Mouse (Mus musculus) embryo, embryonic 10.5 days (tissue): Measurements from ENCODE around the gene Gm12166.
A peak's percentile ranks its signal among the peaks of the same experiment; 100 is the strongest.

Source experiments
- DNase-seq: peaks from one replicate; pipeline ENCODE4 v3.0.0-alpha.2; 2015; ENCODE audit warnings: low spot score

Gm12166 gene

GRCm38 (mm10) chr11:46052105-46052659 is at the start of gene Gm12166:
TSS of gene Gm12166 (minus strand) at chr11:46052321.
- DNase-seq = peak; percentile 74

- no peak for DNase-seq
Measured at GRCm38 (mm10) chr11:46097062-46097461, 44.9 kb upstream of the Gm12166 start.

- DNase-seq = no peak
Measured at GRCm38 (mm10) chr11:46096265-46096649, 44.1 kb upstream of the Gm12166 start.

GRCm38 (mm10) chr11:46095477-46096264 is 43.5 kb upstream of the Gm12166 start:
- no peak for DNase-seq

- DNase-seq = no peak
Measured at GRCm38 (mm10) chr11:46092121-46092520, 40.0 kb upstream of the Gm12166 start.

- peak; percentile 31 for DNase-seq
Measured at GRCm38 (mm10) chr11:46090951-46091667, 39.0 kb upstream of the Gm12166 start.

DNA sequence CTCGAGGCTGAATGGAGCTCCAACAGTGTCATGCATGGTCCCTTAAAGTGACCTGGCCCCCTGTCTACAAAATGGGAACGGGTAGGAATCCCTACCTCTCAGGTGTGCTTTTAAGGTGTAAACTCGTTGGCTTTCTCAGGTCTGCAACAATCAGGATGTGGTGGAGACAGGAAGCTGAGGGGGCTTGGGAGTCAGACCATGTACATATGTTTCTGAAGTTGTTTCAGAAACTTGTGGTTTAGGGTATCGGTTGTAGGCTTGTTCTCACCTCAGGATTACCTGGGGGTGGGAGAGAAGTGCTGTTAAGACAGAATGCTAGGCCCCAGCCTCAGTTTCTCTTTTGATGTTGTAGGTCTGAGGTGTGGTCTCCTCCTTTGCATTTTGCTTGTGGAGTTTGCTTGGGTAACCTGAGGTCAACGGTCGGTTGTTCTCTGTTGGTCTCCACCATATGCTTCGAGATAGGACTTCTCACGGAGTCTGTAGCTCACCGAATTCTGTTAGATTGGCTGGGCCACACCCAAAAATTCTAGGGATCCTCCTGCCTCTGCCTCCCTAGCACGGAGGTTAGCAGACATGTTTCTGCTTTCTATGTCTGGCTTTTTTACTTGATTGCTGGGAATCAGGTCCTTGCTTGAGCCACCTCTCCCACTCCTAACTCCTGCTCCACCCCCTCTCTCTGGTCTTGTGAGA is 38.1 kb upstream of the Gm12166 start:
- DNase-seq = no peak

DNA sequence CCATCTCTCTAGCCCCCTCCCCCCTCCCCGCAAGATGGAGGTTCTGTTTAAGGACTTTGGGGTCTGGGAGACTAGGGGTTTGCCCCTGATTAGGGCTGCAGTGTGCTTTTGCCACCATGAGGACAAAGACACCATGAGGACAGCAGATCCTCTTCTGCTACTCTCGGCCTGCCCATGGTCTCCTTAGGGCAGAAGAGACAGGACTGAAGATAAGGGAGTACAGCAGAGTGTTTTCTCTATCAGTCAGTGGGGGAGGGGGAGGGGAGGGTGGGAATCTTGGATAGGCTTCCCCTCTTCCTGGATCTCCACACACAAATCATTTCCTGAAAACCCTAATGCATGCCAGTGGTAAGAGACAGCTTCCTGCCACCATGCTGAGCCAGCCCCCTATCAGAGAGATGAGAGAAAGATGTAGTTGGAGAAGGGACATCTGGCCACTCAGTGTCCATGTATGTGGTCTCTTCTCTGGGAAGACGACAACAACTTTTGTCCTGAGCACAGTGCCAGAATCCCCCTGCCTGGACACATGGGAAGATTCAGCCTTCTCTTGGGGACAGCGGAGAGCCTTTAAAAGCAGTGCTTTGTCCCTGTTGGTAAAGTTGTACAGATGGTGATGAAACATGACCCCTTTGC is 37.1 kb upstream of the Gm12166 start:
- peak; percentile 44 for DNase-seq

DNA sequence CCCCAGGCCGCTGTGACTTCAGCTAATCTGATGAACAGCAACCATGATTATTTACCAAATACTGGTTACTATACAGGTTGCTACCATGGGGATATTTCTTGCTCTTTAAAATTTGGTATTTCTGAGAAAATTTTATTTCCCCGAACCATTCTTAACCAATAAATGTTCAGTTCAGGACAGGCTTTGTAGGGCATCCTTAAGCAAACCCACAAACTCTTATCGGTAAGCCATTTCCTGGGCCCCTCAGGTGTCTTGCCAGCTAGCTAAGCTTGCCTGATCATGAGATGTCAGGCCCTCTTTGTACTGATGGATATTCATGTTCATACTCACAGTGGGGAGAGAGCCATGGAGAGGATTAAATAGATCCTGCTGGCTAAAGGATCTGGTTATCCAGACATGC is 34.3 kb upstream of the Gm12166 start:
- DNase-seq = no peak

GRCm38 (mm10) chr11:46085398-46086163 is 33.5 kb upstream of the Gm12166 start:
- DNase-seq = no peak

GRCm38 (mm10) chr11:46084568-46084967 is 32.4 kb upstream of the Gm12166 start:
- DNase-seq = no peak

DNA sequence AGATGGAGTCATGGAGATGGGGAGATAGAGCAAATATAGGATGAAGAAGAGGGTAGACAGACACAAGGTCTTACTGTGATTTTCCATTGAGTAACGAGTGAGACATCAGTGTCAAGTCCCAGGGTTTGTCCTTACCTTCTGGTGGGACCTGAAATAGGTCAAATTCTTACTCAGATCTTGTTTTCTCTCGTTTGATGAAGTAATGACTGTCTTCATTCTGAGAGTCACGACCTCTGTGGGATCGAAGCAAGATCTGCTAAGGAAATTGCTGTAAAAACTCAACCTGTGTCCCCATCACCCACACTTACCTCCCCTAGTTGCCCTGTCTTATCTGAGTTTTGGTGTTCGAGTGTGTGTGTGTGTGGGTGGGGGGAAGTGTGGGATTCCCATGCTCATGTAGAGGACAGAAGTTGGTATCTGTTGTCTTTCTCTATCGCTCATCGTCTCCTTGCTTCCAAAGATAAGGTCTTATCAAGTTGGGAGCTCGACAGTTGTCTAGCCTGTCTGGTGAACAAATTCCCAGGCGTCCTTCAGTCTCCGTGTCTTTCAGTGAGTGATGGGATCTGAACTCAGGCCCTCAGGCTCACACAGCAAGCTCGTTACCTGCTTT is 31.8 kb upstream of the Gm12166 start:
- no peak for DNase-seq

DNA sequence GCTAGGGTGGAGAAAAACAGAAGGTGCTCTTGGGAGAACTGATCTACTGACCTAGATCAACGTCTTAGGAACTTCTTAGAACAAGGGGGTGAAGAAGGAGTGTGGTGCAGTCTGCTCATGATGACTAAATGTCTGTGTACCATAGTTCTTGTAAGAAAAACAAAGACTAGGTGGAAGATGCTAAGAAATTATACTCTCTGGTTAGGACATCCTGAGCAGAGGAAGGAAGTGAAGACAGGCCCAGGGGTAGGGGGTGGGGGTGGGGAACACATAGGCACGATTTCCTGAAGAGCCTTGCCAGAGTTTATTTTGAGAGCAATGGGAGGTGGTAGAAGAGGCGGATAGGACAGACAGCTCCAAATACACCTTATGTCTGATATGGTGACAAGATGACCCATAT is 31.3 kb upstream of the Gm12166 start:
- no peak for DNase-seq

GRCm38 (mm10) chr11:46081075-46081474 is 29.0 kb upstream of the Gm12166 start:
- no peak for DNase-seq

DNA sequence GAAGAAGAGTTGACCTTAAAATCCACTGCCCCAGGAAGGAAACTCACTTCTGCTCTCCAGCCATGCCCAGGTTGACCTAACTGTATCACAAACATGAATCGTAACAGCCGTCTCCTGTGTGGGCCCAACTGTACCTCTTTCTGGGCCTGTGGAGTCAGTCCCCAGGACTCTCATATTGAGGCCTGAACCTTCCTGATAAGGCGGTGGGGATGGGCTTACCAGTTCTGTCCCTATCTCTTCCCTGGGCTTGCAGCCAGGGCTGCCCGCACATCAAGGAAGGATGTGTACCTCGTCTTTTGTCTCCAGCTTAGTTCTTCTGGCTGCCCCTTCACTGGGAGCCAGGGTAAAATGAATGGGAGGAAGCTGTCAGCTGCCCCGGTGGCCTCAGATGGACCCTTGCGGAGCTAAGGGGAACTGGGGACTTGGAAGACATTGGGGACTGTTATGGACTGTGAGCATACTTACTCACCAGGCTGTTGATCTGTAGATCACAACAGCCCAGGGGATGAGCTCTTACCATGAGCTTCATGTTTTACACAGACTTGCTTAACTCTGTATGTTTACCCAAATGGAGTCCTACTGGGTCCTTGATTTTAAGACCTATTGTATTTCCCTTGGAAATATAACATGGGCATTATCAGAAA is 25.7 kb upstream of the Gm12166 start:
- DNase-seq = no peak

DNA sequence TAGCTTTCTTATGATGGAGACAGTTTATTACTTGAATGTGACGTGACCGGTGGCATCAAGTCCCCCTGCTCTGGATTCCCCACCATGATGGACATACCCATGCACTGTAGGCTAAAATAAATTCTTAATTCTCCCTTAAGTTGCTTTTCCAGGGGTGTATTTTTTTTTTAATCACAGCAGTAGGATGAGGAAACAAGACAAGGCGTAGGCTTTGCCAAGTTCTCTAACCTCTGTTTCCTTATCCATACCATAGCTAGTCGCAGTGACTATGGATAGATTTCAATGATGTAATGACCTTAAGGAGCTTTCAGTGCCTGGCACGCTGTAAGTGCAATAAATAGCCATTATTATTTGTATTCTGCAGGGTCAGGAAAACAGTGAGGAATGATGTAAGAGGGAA is 25.2 kb upstream of the Gm12166 start:
- DNase-seq = no peak

GRCm38 (mm10) chr11:46076442-46077158 is 24.5 kb upstream of the Gm12166 start:
- DNase-seq = no peak

- no peak for DNase-seq
Measured at GRCm38 (mm10) chr11:46075507-46075906, 23.4 kb upstream of the Gm12166 start.

DNA sequence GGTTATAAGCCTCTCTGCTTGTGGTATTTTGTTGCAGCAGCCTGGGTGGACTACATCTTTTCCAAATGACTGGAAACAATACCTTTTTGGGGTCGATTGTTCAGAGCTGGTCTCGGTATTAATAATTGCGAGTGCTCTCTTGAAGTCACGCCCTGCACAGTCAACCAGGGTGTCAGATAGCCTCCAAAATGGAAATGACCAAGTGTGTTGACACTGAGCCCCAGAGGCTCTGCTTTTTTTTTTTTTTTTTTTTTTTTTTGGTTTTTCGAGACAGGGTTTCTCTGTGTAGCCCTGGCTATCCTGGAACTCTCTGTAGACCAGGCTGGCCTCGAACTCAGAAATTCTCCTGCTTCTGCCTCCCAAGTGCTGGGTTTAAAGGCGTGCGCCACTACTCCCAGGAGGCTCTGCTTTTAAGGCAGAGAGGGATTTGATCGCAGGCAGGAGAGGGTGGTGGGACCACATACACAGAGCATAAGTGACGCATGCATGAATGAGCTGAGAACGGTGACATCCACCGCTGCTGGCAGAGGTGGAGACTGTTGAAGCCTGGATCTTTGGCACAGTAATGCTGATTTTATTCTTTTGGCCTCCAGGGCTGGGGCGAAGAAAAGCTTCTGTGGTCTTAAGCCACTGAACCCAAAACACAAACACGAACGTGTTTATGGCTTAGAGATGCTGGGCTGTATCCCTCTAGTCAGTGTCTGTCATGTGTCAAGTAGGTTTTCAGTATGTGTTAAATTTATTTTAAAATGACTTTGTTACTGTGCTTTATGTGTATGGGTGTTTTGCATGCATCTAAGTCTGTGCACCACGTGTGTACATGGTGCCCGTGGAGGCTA is 21.9 kb upstream of the Gm12166 start:
- no peak for DNase-seq
